Mouse (Mus musculus) G1E (cell line): Measurements from ENCODE around the gene Slirp. TPM values are rescaled to one million over a fixed set of nuclear protein-coding genes. Genes with fewer than 3 reads are reported as not detected.

Experiments
- ATAC-seq: 2 replicates; pipeline ENCODE4 v1.8.0; 2016; ENCODE audit warnings: mild to moderate bottlenecking; ENCODE audit not compliant: insufficient number of reproducible peaks, poor library complexity, low FRiP score, severe bottlenecking; ENCODE audit errors: extremely low read depth
- DNase-seq: peaks from one replicate; pipeline ENCODE4 v3.0.0; 2012; ENCODE audit warnings: low spot score
- H3K27me3 ChIP-seq: 2 replicates; pipeline ENCODE4 v1.6.1; 2012; ENCODE audit warnings: mild to moderate bottlenecking, low read length, inconsistent platforms; ENCODE audit not compliant: insufficient read depth
- H3K36me3 ChIP-seq: replicated peaks from 2 replicates; pipeline ENCODE3; 2012; ENCODE audit warnings: mild to moderate bottlenecking, inconsistent platforms
- H3K4me1 ChIP-seq: 2 replicates; pipeline ENCODE4 v1.6.1; 2012; ENCODE audit warnings: low read depth, low read length, inconsistent platforms, mixed read lengths; ENCODE audit not compliant: insufficient read depth
- H3K4me3 ChIP-seq: 2 replicates; pipeline ENCODE4 v1.5.1; 2012; ENCODE audit warnings: low read depth, mild to moderate bottlenecking, inconsistent platforms, low read length, moderate library complexity, mixed read lengths
- H3K9me3 ChIP-seq: replicated peaks from 2 replicates; pipeline ENCODE4 v1.6.1; 2012; ENCODE audit warnings: inconsistent platforms
- CTCF ChIP-seq: IDR thresholded peaks from 2 replicates; pipeline ENCODE4 v1.5.1; 2012; ENCODE audit warnings: low read depth, low read length, inconsistent platforms, mixed read lengths
- GATA1 ChIP-seq: IDR thresholded peaks from 2 replicates; pipeline ENCODE4 v1.6.1; 2012; ENCODE audit warnings: borderline replicate concordance, low read length, inconsistent platforms, mixed read lengths
- GATA2 ChIP-seq: IDR thresholded peaks from 2 replicates; pipeline ENCODE4 v1.6.1; 2012; ENCODE audit warnings: low read depth, low read length, inconsistent platforms, borderline replicate concordance
- POLR2AphosphoS5 ChIP-seq: IDR thresholded peaks from 2 replicates; pipeline ENCODE4 v1.6.1; 2012; ENCODE audit warnings: low read depth, low read length, inconsistent platforms; ENCODE audit not compliant: insufficient replicate concordance
- TAL1 ChIP-seq: conservative IDR thresholded peaks from 2 replicates; pipeline ENCODE4 v1.6.1; 2012; ENCODE audit warnings: low read depth, low read length, inconsistent platforms, mixed read lengths
- polyA plus RNA-seq: library from polyadenylated mRNA; stranded (reverse); fragments of >175 nt; gene quantifications from 2 replicates; pipeline ENCODE4 v1.2.3, GENCODE M21; 2012
- total RNA-seq, 2 experiments: library from RNA; stranded (forward) in 1 of 2; stranded (reverse) in 1 of 2; fragments of 200-1000 nt in 1 of 2; fragments of >200 nt in 1 of 2; fragmentation: Nextera tagmentation in 1 of 2; gene quantifications; 2 replicates each; pipeline ENCODE4 v1.2.3; 2014 to 2017

Slirp gene
- total RNA-seq (2014; fragmentation: Nextera tagmentation), result 62.5 and 68.0 TPM in 2 replicates
- 149 and 153 TPM in 2 replicates for total RNA-seq (2017)
- 4.6 and 7.3 TPM in 2 replicates for polyA plus RNA-seq

DNA sequence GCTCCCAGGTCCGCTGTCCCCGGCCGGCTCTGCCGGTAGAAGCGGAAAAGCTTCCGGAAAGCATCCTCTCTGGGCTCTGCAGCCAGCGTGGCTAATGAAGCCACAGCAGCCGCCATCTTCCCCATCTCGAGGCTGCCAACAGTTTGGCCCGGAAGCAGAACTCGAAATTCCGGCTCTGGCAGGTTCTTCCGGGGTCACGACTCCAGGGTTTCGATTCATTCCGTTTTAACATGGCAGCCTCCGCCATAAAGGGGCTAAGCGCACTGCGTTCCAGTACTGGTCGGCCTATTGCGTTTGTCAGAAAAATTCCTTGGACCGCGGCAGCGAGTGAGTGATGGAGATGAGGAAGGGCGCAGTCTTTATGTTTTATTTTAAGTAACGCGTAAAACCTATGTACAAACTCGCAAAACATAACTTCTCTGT is at the start of gene Slirp, which contains the start of gene Alkbh1:
Gene Slirp (plus strand): TSS at position 197 of the 423 bp plus-strand sequence.
Gene Alkbh1 (minus strand): TSS at position 318 of the 423 bp plus-strand sequence.
- Histone ChIP-seq H3K27me3 (no peaks in the 10 kb centered on the region), H3K9me3 (no peaks in the 10 kb centered on the region), H3K4me1 (peaks cover 58% of the 10 kb centered on the region), H3K36me3 (peaks cover 72% of the 10 kb centered on the region), H3K4me3 (peak within 1 kb of the TSS; percentile 88)
- ATAC-seq (peak; percentile 85), DNase-seq (peak; percentile 80)
- TF ChIP-seq GATA1 (no peak), CTCF (no peak), TAL1 (no peak), POLR2AphosphoS5 (no peak), GATA2 (no peak)

DNA sequence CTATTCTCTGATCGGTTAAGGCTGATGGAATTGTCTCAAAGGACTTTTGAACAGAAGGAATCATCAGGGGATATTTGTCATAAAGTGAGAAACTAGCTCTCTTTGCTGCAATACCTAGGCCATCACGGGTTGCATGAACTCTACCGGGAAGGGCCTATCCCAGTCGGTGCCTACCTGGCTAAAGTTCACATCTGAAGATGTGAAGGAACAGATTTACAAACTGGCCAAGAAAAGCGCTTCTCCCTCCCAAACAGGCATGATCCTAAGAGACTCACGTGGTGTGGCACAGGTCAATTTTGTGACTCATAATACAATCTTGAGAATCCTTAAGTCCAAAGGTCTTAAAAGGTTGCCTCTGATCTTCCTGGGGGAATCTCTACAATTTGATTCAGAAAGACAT is 49.4 kb upstream of the Slirp start:
- peaks cover 2% of the 10 kb centered on the region; the same call in 1 of the 2 replicates for H3K4me1 ChIP-seq
- TF ChIP-seq GATA2 (no peak), CTCF (no peak), GATA1 (no peak), POLR2AphosphoS5 (no peak), TAL1 (no peak)
- no peaks in the 10 kb centered on the region for H3K36me3 ChIP-seq
- peaks cover 64% of the 10 kb centered on the region for H3K27me3 ChIP-seq
- DNase-seq (no peak), ATAC-seq (no peak)
- H3K4me3 ChIP-seq, result no peak overlapping the region
- no peaks in the 10 kb centered on the region for H3K9me3 ChIP-seq

DNA sequence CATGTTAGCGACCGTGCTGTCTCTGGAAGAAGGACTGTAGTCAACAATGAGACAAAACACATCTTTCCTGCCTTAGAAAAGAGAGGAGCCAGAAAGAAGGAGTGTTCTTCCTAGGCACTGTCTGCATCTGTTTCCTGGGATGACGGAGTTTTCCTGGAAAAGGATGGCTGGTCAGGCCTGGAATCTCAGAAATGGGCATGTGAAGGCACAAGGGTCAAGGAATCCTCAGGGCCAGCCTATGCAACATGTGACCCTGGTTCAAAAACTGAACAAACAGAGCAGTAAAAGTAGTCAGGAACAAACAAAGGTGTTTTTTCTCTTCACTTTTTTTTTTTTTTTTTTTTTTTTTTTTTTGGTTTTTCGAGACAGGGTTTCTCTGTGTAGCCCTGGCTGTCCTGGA is 46.6 kb upstream of the Slirp start:
- DNase-seq (no peak), ATAC-seq (no peak)
- Histone ChIP-seq H3K36me3 (no peaks in the 10 kb centered on the region), H3K4me1 (0 out of 2 replicates have a peak, but pooled peaks cover 2% of the 10 kb centered on the region), H3K27me3 (peaks cover 65% of the 10 kb centered on the region), H3K9me3 (no peaks in the 10 kb centered on the region), H3K4me3 (no peak overlapping the region)
- TF ChIP-seq GATA1 (no peak), POLR2AphosphoS5 (no peak), TAL1 (no peak), GATA2 (no peak), CTCF (no peak)

DNA sequence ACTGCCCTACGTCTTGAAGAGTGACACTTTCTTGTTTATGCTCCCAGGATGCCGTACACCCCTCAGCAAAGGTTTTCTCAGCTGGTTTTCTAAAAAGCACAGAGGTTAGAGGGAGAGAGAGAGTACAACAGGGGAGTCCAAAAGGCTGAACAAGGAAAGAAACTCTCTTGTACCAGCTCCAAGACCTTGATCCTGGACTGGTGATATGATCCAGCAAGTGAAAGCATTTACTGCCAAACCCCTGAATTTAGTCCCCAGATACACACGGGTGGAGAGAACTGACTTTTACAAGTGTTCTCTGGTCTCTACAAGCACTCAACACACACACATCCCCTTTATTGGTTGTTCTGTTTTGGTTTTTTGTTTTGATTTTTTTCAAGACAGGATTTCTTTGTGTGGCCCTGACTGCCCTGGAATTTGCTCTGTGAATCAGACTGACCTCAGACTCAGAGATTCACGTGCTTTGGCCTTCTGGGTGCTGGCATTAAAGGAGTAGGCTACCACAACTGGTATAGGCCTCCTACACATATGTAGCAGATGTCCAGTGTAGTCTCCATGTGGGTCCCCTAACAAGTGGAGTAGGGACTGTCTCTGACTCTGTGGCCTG is 45.8 kb upstream of the Slirp start:
- Histone ChIP-seq H3K4me3 (no peak overlapping the region), H3K9me3 (no peaks in the 10 kb centered on the region), H3K36me3 (no peaks in the 10 kb centered on the region), H3K27me3 (peaks cover 60% of the 10 kb centered on the region), H3K4me1 (0 out of 2 replicates have a peak, but pooled peaks cover 2% of the 10 kb centered on the region)
- TF ChIP-seq GATA2, result no peak
- no peak for TF ChIP-seq TAL1
- no peak for TF ChIP-seq GATA1
- no peak for TF ChIP-seq CTCF
- no peak for TF ChIP-seq POLR2AphosphoS5
- DNase-seq (no peak), ATAC-seq (no peak)

DNA sequence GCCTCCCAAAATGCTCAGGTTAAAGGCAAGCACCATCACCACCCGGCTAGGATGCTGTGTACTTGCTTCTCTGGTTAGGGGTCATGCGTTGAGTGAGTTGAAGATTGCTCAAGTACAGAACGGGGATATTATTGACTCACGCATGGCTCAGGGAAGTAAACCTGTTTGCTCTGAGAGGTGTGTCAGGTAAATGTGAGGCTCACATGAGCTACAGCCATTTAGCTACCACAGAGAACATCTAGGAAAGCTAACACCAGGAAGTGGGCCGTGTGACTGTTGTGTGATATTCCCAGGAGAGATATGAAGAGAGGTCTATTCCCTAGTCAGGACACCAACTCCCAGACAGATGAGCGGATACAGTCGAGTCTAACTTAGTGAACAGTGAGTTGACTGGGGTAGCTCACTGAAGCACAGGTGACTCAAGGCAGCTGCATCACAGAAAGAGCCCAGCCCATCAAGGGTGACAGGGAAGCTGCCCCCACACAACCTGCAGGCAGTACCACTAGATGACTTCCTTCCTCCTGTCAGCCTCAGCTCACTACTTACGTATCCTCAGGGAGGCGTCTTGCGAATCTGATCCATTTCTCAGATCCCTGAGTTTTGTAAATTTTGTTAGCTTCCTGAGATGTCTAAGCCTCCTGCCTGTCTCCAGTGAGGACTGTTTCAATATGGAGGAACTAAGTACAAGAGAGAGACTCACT is 44.4 kb upstream of the Slirp start:
- Histone ChIP-seq H3K4me3 (no peak overlapping the region), H3K4me1 (peaks cover 2% of the 10 kb centered on the region; the same call in 1 of the 2 replicates), H3K36me3 (no peaks in the 10 kb centered on the region), H3K9me3 (no peaks in the 10 kb centered on the region), H3K27me3 (peaks cover 56% of the 10 kb centered on the region)
- DNase-seq, result no peak
- no peak for TF ChIP-seq GATA2
- no peak for TF ChIP-seq GATA1
- no peak for TF ChIP-seq CTCF
- no peak for TF ChIP-seq POLR2AphosphoS5
- TF ChIP-seq TAL1, result no peak
- no peak for ATAC-seq

DNA sequence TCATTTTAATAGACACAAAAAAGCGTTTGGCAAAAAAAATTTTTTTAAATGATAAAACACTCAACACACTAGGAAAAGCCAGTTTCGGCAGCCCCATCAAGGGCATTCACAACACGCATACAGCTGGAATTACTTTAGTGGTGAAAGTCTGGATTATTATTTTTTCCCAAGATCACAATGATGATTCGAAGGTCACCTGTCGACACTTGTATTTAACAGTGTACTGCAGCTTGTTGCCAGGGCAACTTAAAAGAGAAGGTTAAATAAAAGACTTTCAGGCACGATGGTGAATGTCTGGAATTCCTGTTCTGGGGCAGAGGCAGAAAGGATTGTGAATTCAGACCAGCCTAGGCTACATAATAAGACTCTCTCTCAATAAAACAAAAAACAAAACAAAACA is 41.8 kb upstream of the Slirp start:
- no peak overlapping the region for H3K4me3 ChIP-seq
- TF ChIP-seq CTCF, result no peak
- TF ChIP-seq GATA2, result no peak
- no peak for TF ChIP-seq POLR2AphosphoS5
- TF ChIP-seq GATA1, result no peak
- no peak for TF ChIP-seq TAL1
- DNase-seq (no peak), ATAC-seq (no peak)
- peaks cover 2% of the 10 kb centered on the region; the same call in 1 of the 2 replicates for H3K4me1 ChIP-seq
- peaks cover 50% of the 10 kb centered on the region for H3K27me3 ChIP-seq
- H3K36me3 ChIP-seq, result no peaks in the 10 kb centered on the region
- no peaks in the 10 kb centered on the region for H3K9me3 ChIP-seq
